Mouse (Mus musculus) cortical plate, adult 2 months (tissue): ENCODE results near the gene Pitpnm1.

ENCODE experiments used
- CTCF ChIP-seq: fragments of 200-500 bp; IDR thresholded peaks from 2 replicates; pipeline ENCODE4 v1.5.1; 2011; ENCODE audit warnings: mild to moderate bottlenecking, control low read depth, low read length; ENCODE audit not compliant: insufficient read depth; ENCODE audit errors: extremely low read depth
- POLR2A ChIP-seq: fragments of 200-500 bp; IDR thresholded peaks from 2 replicates; pipeline ENCODE4 v1.6.1; 2011; ENCODE audit warnings: mild to moderate bottlenecking, low read length, control low read depth; ENCODE audit not compliant: insufficient read depth; ENCODE audit errors: extremely low read depth

GRCm38 (mm10) chr19:4113186-4113805 is 13.5 kb downstream of the Pitpnm1 start:
- TF ChIP-seq CTCF (no peak), POLR2A (no peak)
